Mouse (Mus musculus): ENCODE measurements around the gene Cacna1e.

DNA sequence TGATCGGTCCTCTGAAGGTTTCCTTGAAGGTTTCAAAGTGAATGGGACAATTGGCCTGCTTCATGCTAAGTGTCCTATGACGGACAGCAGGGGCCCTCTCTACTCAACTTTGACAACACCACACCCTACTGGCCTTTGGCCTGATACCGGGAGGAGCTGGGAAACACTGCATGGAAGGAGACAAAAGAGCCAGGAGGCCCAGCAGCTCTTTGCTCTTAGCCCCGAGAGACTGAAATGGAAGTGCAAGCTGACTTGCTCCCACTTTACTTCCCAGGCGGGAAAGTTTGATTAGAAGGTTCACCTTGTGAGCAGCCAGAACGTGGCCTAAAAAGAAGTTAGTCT lies 877 bp upstream of the Cacna1e start:
- peak in 1 of 2 experiments; percentile 88; a peak in 2 of 4 replicates for TF ChIP-seq CTCF (conservative IDR thresholded peaks at IDR 0.05 in 1 of 2, IDR thresholded peaks at IDR 0.05 in 1 of 2; ENCODE audit: low read depth in 2 of 2, low read length in 2 of 2)
- no peak for TF ChIP-seq POLR2A (IDR thresholded peaks at IDR 0.05; ENCODE audit: low read depth, low read length)
- peak; percentile 86 for TF ChIP-seq RAD21 (IDR thresholded peaks at IDR 0.05; ENCODE audit: low read depth, low read length)
- TF ChIP-seq MXI1 (IDR thresholded peaks at IDR 0.05; ENCODE audit: low read depth, low read length), result no peak
- no peak for TF ChIP-seq MYC (IDR thresholded peaks at IDR 0.05; ENCODE audit: low read depth, low read length)
- no peak for TF ChIP-seq ETS1 (conservative IDR thresholded peaks at IDR 0.05; ENCODE audit: low read depth, low read length)
- TF ChIP-seq ZC3H11A (IDR thresholded peaks at IDR 0.05; ENCODE audit: low read depth, low read length), result peak; percentile 71
- no peak for TF ChIP-seq USF1 (IDR thresholded peaks at IDR 0.05; ENCODE audit: low read depth, low read length)
- no peak for TF ChIP-seq POLR2AphosphoS2 (IDR thresholded peaks at IDR 0.05; ENCODE audit: low read depth, low read length)
- TF ChIP-seq NRF1 (IDR thresholded peaks at IDR 0.05; ENCODE audit: low read depth, low read length), result no peak
- TF ChIP-seq ZMIZ1 (IDR thresholded peaks at IDR 0.05; ENCODE audit: low read depth, low read length), result no peak
- no peak for TF ChIP-seq E2F4 (IDR thresholded peaks at IDR 0.05; ENCODE audit: insufficient replicate concordance, low read depth, low read length)
- no peak for TF ChIP-seq GABPA (IDR thresholded peaks at IDR 0.05; ENCODE audit: insufficient replicate concordance, low read depth, low read length)
